Mouse (Mus musculus) liver, adult 2 months (tissue): ENCODE results near the gene Anapc11.

Experiments
- CTCF ChIP-seq: fragments of 200-500 bp; IDR thresholded peaks from 2 replicates; pipeline ENCODE4 v1.5.1; 2011; ENCODE audit warnings: low read depth, low read length, control low read depth
- POLR2A ChIP-seq: fragments of 200-500 bp; IDR thresholded peaks from 2 replicates; pipeline ENCODE4 v1.6.1; 2011; ENCODE audit warnings: low read length, control low read depth; ENCODE audit not compliant: insufficient read depth; ENCODE audit errors: extremely low read depth

DNA sequence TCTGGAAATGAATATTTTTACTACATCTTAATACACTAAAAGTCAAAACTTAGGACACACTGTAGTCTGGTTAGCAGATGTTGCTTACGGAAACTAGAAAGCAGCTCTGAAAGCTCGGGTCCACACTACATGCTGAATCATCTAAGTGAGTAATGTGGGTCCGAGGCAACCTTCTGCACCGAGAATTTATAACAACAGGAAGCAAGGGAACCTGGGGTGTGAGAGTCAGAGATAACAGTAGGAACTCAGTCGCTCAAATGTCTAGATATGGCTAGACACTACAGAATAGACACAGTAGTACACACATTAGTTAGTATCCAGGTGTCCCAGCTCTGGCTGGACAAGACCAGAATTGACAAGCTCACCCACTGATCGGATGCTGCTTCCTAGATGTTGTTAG is 9.7 kb upstream of the Anapc11 start:
- no peak for TF ChIP-seq POLR2A
- TF ChIP-seq CTCF: no peak
